Mouse (Mus musculus): Measurements from ENCODE around the gene Ankrd44. TPM values are rescaled to one million over a fixed set of nuclear protein-coding genes. Genes with fewer than 3 reads are reported as not detected.

Gene Ankrd44
- total and polyA plus RNA-seq, 3 experiments, result 0.10 to 2.6 (median 1.5) TPM

GRCm38 (mm10) chr1:54826426-54826986 is 99.7 kb downstream of the Ankrd44 start:
- Histone ChIP-seq H3K27me3 (ENCODE audit: insufficient read depth, low read length) (peaks cover 6% of the 10 kb centered on the region), H3K36me3 (replicated peaks) (no peaks in the 10 kb centered on the region), H3K4me3 (ENCODE audit: low read depth, low read length) (no peak overlapping the region), H3K4me1 (ENCODE audit: insufficient read depth, low read depth, low read length) (no peaks in the 10 kb centered on the region), H3K9me3 (replicated peaks) (no peaks in the 10 kb centered on the region)
- ATAC-seq (ENCODE audit: extremely low read depth, insufficient number of reproducible peaks, low FRiP score, poor library complexity, severe bottlenecking), result no peak
- no peak for DNase-seq (ENCODE audit: low spot score)
- TF ChIP-seq GATA2 (IDR thresholded peaks at IDR 0.05; ENCODE audit: borderline replicate concordance, low read depth, low read length) (no peak), POLR2AphosphoS5 (IDR thresholded peaks at IDR 0.05; ENCODE audit: insufficient replicate concordance, low read depth, low read length) (no peak), CTCF (IDR thresholded peaks at IDR 0.05; ENCODE audit: low read depth, low read length) (no peak), GATA1 (IDR thresholded peaks at IDR 0.05; ENCODE audit: borderline replicate concordance, low read length) (no peak), TAL1 (conservative IDR thresholded peaks at IDR 0.05; ENCODE audit: low read depth, low read length) (no peak)

- no peaks in the 10 kb centered on the region for H3K9me3 ChIP-seq (replicated peaks)
- no peak overlapping the region for H3K4me3 ChIP-seq (ENCODE audit: low read depth, low read length)
- TF ChIP-seq GATA1 (IDR thresholded peaks at IDR 0.05; ENCODE audit: borderline replicate concordance, low read length) (no peak), TAL1 (conservative IDR thresholded peaks at IDR 0.05; ENCODE audit: low read depth, low read length) (no peak), GATA2 (IDR thresholded peaks at IDR 0.05; ENCODE audit: borderline replicate concordance, low read depth, low read length) (no peak), CTCF (IDR thresholded peaks at IDR 0.05; ENCODE audit: low read depth, low read length) (no peak), POLR2AphosphoS5 (IDR thresholded peaks at IDR 0.05; ENCODE audit: insufficient replicate concordance, low read depth, low read length) (no peak)
- H3K36me3 ChIP-seq (replicated peaks), result no peaks in the 10 kb centered on the region
- no peaks in the 10 kb centered on the region for H3K4me1 ChIP-seq (ENCODE audit: insufficient read depth, low read depth, low read length)
- no peak for DNase-seq (ENCODE audit: low spot score)
- H3K27me3 ChIP-seq (ENCODE audit: insufficient read depth, low read length), result peaks cover 6% of the 10 kb centered on the region
- no peak for ATAC-seq (ENCODE audit: extremely low read depth, insufficient number of reproducible peaks, low FRiP score, poor library complexity, severe bottlenecking)
Observed at GRCm38 (mm10) chr1:54825718-54826425, 100.3 kb downstream of the Ankrd44 start.

GRCm38 (mm10) chr1:54824106-54824808 is 101.9 kb downstream of the Ankrd44 start:
- Histone ChIP-seq H3K9me3 (replicated peaks) (no peaks in the 10 kb centered on the region), H3K4me3 (ENCODE audit: low read depth, low read length) (no peak overlapping the region), H3K36me3 (replicated peaks) (no peaks in the 10 kb centered on the region), H3K4me1 (ENCODE audit: insufficient read depth, low read depth, low read length) (no peaks in the 10 kb centered on the region), H3K27me3 (ENCODE audit: insufficient read depth, low read length) (no peaks in the 10 kb centered on the region; the same call in 1 of the 2 replicates)
- no peak for DNase-seq (ENCODE audit: low spot score)
- TF ChIP-seq CTCF (IDR thresholded peaks at IDR 0.05; ENCODE audit: low read depth, low read length), result no peak
- no peak for TF ChIP-seq TAL1 (conservative IDR thresholded peaks at IDR 0.05; ENCODE audit: low read depth, low read length)
- no peak for TF ChIP-seq POLR2AphosphoS5 (IDR thresholded peaks at IDR 0.05; ENCODE audit: insufficient replicate concordance, low read depth, low read length)
- no peak for TF ChIP-seq GATA2 (IDR thresholded peaks at IDR 0.05; ENCODE audit: borderline replicate concordance, low read depth, low read length)
- TF ChIP-seq GATA1 (IDR thresholded peaks at IDR 0.05; ENCODE audit: borderline replicate concordance, low read length), result no peak
- no peak for ATAC-seq (ENCODE audit: extremely low read depth, insufficient number of reproducible peaks, low FRiP score, poor library complexity, severe bottlenecking)

- H3K27me3 ChIP-seq (ENCODE audit: insufficient read depth, low read length), result no peaks in the 10 kb centered on the region; the same call in 1 of the 2 replicates
- H3K36me3 ChIP-seq (replicated peaks), result no peaks in the 10 kb centered on the region
- DNase-seq (ENCODE audit: low spot score) (no peak), ATAC-seq (ENCODE audit: extremely low read depth, insufficient number of reproducible peaks, low FRiP score, poor library complexity, severe bottlenecking) (no peak)
- no peak overlapping the region for H3K4me3 ChIP-seq (ENCODE audit: low read depth, low read length)
- no peak for TF ChIP-seq POLR2AphosphoS5 (IDR thresholded peaks at IDR 0.05; ENCODE audit: insufficient replicate concordance, low read depth, low read length)
- TF ChIP-seq GATA2 (IDR thresholded peaks at IDR 0.05; ENCODE audit: borderline replicate concordance, low read depth, low read length), result no peak
- no peak for TF ChIP-seq GATA1 (IDR thresholded peaks at IDR 0.05; ENCODE audit: borderline replicate concordance, low read length)
- TF ChIP-seq TAL1 (conservative IDR thresholded peaks at IDR 0.05; ENCODE audit: low read depth, low read length), result no peak
- no peak for TF ChIP-seq CTCF (IDR thresholded peaks at IDR 0.05; ENCODE audit: low read depth, low read length)
- no peaks in the 10 kb centered on the region for H3K9me3 ChIP-seq (replicated peaks)
- no peaks in the 10 kb centered on the region for H3K4me1 ChIP-seq (ENCODE audit: insufficient read depth, low read depth, low read length)
Observed at GRCm38 (mm10) chr1:54821797-54822196, 104.4 kb downstream of the Ankrd44 start.

- no peak for ATAC-seq (ENCODE audit: extremely low read depth, insufficient number of reproducible peaks, low FRiP score, poor library complexity, severe bottlenecking)
- no peaks in the 10 kb centered on the region for H3K36me3 ChIP-seq (replicated peaks)
- no peaks in the 10 kb centered on the region for H3K9me3 ChIP-seq (replicated peaks)
- DNase-seq (ENCODE audit: low spot score), result no peak
- H3K27me3 ChIP-seq (ENCODE audit: insufficient read depth, low read length), result no peaks in the 10 kb centered on the region
- TF ChIP-seq TAL1 (conservative IDR thresholded peaks at IDR 0.05; ENCODE audit: low read depth, low read length) (no peak), CTCF (IDR thresholded peaks at IDR 0.05; ENCODE audit: low read depth, low read length) (no peak), GATA2 (IDR thresholded peaks at IDR 0.05; ENCODE audit: borderline replicate concordance, low read depth, low read length) (no peak), POLR2AphosphoS5 (IDR thresholded peaks at IDR 0.05; ENCODE audit: insufficient replicate concordance, low read depth, low read length) (no peak), GATA1 (IDR thresholded peaks at IDR 0.05; ENCODE audit: borderline replicate concordance, low read length) (no peak)
- H3K4me1 ChIP-seq (ENCODE audit: insufficient read depth, low read depth, low read length), result no peaks in the 10 kb centered on the region
- no peak overlapping the region for H3K4me3 ChIP-seq (ENCODE audit: low read depth, low read length)
Observed at GRCm38 (mm10) chr1:54815206-54815855, 110.9 kb downstream of the Ankrd44 start.

All from G1E (cell line).